Mouse (Mus musculus) ES-Bruce4 (cell line): Measurements from ENCODE around the gene Spi1.

ENCODE experiments used
- CTCF ChIP-seq: IDR thresholded peaks from one replicate; pipeline ENCODE4 v1.8.1; 2011; ENCODE audit warnings: low read depth, low read length
- EP300 ChIP-seq: IDR thresholded peaks from 2 replicates; pipeline ENCODE4 v1.6.1; 2011; ENCODE audit warnings: low read depth, low read length; ENCODE audit not compliant: insufficient read depth
- POLR2A ChIP-seq: IDR thresholded peaks from one replicate; pipeline ENCODE4 v1.8.1; 2011; ENCODE audit warnings: low read length; ENCODE audit not compliant: insufficient read depth

DNA sequence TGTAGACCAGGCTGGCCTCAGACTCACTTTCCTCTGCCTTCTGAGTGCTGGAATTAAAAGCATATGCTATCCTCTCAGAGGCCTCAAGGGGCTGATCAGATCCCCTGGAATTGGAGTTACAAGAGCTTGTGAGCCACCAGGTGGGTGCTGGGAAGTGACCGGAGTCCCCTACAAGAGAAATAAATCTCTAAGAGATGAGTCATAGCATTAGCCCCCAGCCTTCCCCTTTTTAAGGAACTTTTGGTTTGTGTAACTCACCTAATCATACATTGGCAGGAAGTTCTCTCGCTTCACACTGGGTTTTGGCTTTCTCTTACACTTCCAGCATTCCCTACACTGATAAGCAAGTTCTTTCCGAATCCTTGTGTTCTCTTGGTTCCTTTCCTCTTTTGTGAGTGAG lies 49.8 kb downstream of the Spi1 start:
- TF ChIP-seq EP300 (no peak), POLR2A (no peak), CTCF (no peak)
